Mouse (Mus musculus) forebrain, postnatal 0 days (tissue): Measurements from ENCODE around the gene Cadm3. TPM values are rescaled to one million over a fixed set of nuclear protein-coding genes. Genes with fewer than 3 reads are reported as not detected.

Source experiments
- ATAC-seq: fragments of 200-750 bp; cut with Nextera tagmentation; 2 replicates; pipeline ENCODE4 v1.8.0; 2017; ENCODE audit warnings: mild to moderate bottlenecking, moderate library complexity
- DNase-seq: peaks from one replicate; pipeline ENCODE4 v3.0.0-alpha.2; 2015
- H3K27ac ChIP-seq: fragments of 300-500 bp; sonication (generic); 2 replicates; pipeline ENCODE4 v1.5.1; 2014; ENCODE audit warnings: low read depth, mild to moderate bottlenecking, antibody characterized with exemption, low read length, moderate library complexity, mixed read lengths
- H3K27me3 ChIP-seq: fragments of 300-500 bp; sonication (generic); 2 replicates; pipeline ENCODE4 v1.6.1; 2014; ENCODE audit warnings: mild to moderate bottlenecking, low read length, mixed read lengths; ENCODE audit not compliant: insufficient read depth
- H3K36me3 ChIP-seq: fragments of 300-500 bp; sonication (generic); 2 replicates; pipeline ENCODE4 v1.6.1; 2014; ENCODE audit warnings: mild to moderate bottlenecking, moderate library complexity; ENCODE audit not compliant: insufficient read depth
- H3K4me1 ChIP-seq: fragments of 300-500 bp; sonication (generic); 2 replicates; pipeline ENCODE4 v1.6.1; 2014; ENCODE audit warnings: antibody characterized with exemption; ENCODE audit not compliant: insufficient read depth
- H3K4me2 ChIP-seq: fragments of 300-500 bp; sonication (generic); 2 replicates; pipeline ENCODE4 v1.6.1; 2014; ENCODE audit warnings: low read depth, mild to moderate bottlenecking, moderate library complexity
- H3K4me3 ChIP-seq: fragments of 300-500 bp; sonication (generic); 2 replicates; pipeline ENCODE4 v1.5.1; 2014; ENCODE audit warnings: low read depth, low read length, mixed read lengths
- H3K9ac ChIP-seq: fragments of 300-500 bp; sonication (generic); 2 replicates; pipeline ENCODE4 v1.6.1; 2014; ENCODE audit warnings: mild to moderate bottlenecking
- H3K9me3 ChIP-seq: fragments of 300-500 bp; sonication (generic); 2 replicates; pipeline ENCODE4 v1.6.1; 2016; ENCODE audit warnings: low read length
- CTCF ChIP-seq: sonication (generic); IDR thresholded peaks from 2 replicates; pipeline ENCODE4 v1.5.1; 2016; ENCODE audit warnings: antibody characterized with exemption, control low read depth, low read depth
- WGBS: fragments of 180-500 bp; shearing (Covaris S2); extraction: QIAGEN DNeasy Blood & Tissue Kit; methylation state at CpG from one replicate; pipeline ENCODE4 v1.1.7; 2014; 5-methylcytosine and 5-hydroxymethylcytosine counted together
- polyA plus RNA-seq: library from polyadenylated mRNA; unstranded; fragments of >200 nt; fragmentation: Nextera tagmentation; extraction: Ambion mirVana; gene quantifications from 2 replicates; pipeline ENCODE4 v1.2.1, GENCODE M21; 2015
- total RNA-seq: library from RNA; depleted of rRNA; stranded (reverse); fragments of >200 nt; gene quantifications from 2 replicates; pipeline ENCODE4 v1.2.3, GENCODE M21; 2014

Cadm3 gene
- total and polyA plus RNA-seq, 2 experiments from 2014 or later: 41.0 to 354 TPM

- WGBS: 2% methylated on average over 13 of the region's 13 CpGs
- TF ChIP-seq CTCF: peak; percentile 45
- ATAC-seq: peak; percentile 96
These were observed 22.5 kb upstream of the Cadm3 start for GRCm38 (mm10) chr1:173389901-173390401.

GRCm38 (mm10) chr1:173389431-173389830, 21.9 kb upstream of the Cadm3 start:
- H3K4me1 ChIP-seq: no peaks in the 10 kb centered on the region; the same call in none of the 2 replicates
- peak overlapping the region; percentile 96 for H3K27ac ChIP-seq
- peak; percentile 52 for ATAC-seq
- WGBS: 3% methylated on average over 3 of the region's 3 CpGs
- H3K9me3 ChIP-seq: no peaks in the 10 kb centered on the region
- H3K36me3 ChIP-seq: no peaks in the 10 kb centered on the region
- H3K4me3 ChIP-seq: peak overlapping the region; percentile 44
- H3K9ac ChIP-seq: peak overlapping the region; percentile 55
- TF ChIP-seq CTCF: no peak
- peak overlapping the region; percentile 50 for H3K4me2 ChIP-seq
- H3K27me3 ChIP-seq: no peaks in the 10 kb centered on the region
- DNase-seq: no peak

More at GRCm38 (mm10) chr1:173389901-173390401, 22.5 kb upstream of the Cadm3 start:
- H3K9me3 ChIP-seq: no peaks in the 10 kb centered on the region
- peak overlapping the region; percentile 44 for H3K4me3 ChIP-seq
- H3K4me1 ChIP-seq: no peaks in the 10 kb centered on the region; the same call in none of the 2 replicates
- peak; percentile 97 for DNase-seq
- no peaks in the 10 kb centered on the region for H3K27me3 ChIP-seq
- peak overlapping the region; percentile 96 for H3K27ac ChIP-seq
- peak overlapping the region; percentile 50 for H3K4me2 ChIP-seq
- peak overlapping the region; percentile 55 for H3K9ac ChIP-seq
- H3K36me3 ChIP-seq: no peaks in the 10 kb centered on the region

GRCm38 (mm10) chr1:173381436-173381835, 13.9 kb upstream of the Cadm3 start:
- no peak for TF ChIP-seq CTCF
- ATAC-seq: no peak
- 81% methylated on average over 6 of the region's 6 CpGs for WGBS

GRCm38 (mm10) chr1:173377380-173378112, 10.1 kb upstream of the Cadm3 start:
- Histone ChIP-seq H3K27me3 (no peaks in the 10 kb centered on the region), H3K4me1 (no peaks in the 10 kb centered on the region), H3K27ac (no peak overlapping the region), H3K9me3 (no peaks in the 10 kb centered on the region), H3K9ac (no peak overlapping the region), H3K4me2 (no peak overlapping the region), H3K36me3 (no peaks in the 10 kb centered on the region), H3K4me3 (no peak overlapping the region)
- 29% methylated on average over 13 of the region's 13 CpGs for WGBS
- ATAC-seq (peak; percentile 97), DNase-seq (peak; percentile 89)
- TF ChIP-seq CTCF: peak; percentile 99

More at GRCm38 (mm10) chr1:173381436-173381835, 13.9 kb upstream of the Cadm3 start:
- no peaks in the 10 kb centered on the region for H3K9me3 ChIP-seq
- H3K4me2 ChIP-seq: no peak overlapping the region
- no peak overlapping the region for H3K4me3 ChIP-seq
- H3K27ac ChIP-seq: no peak overlapping the region
- H3K36me3 ChIP-seq: no peaks in the 10 kb centered on the region
- H3K27me3 ChIP-seq: no peaks in the 10 kb centered on the region
- H3K4me1 ChIP-seq: no peaks in the 10 kb centered on the region
- no peak overlapping the region for H3K9ac ChIP-seq
- DNase-seq: no peak

GRCm38 (mm10) chr1:173374020-173374419, 6.5 kb upstream of the Cadm3 start:
- TF ChIP-seq CTCF: no peak
- WGBS: 89% methylated on average over 7 of the region's 7 CpGs
- Histone ChIP-seq H3K27ac (no peak overlapping the region), H3K4me3 (no peak overlapping the region), H3K36me3 (no peaks in the 10 kb centered on the region), H3K9me3 (no peaks in the 10 kb centered on the region), H3K27me3 (no peaks in the 10 kb centered on the region), H3K9ac (no peak overlapping the region), H3K4me2 (no peak overlapping the region), H3K4me1 (no peaks in the 10 kb centered on the region)
- DNase-seq: no peak
- no peak for ATAC-seq

GRCm38 (mm10) chr1:173371586-173371985, 4.1 kb upstream of the Cadm3 start:
- Histone ChIP-seq H3K9me3 (no peaks in the 10 kb centered on the region), H3K27me3 (no peaks in the 10 kb centered on the region), H3K36me3 (no peaks in the 10 kb centered on the region), H3K4me1 (0 out of 2 replicates have a peak, but pooled peaks cover 5% of the 10 kb centered on the region), H3K9ac (no peak overlapping the region), H3K4me3 (no peak overlapping the region), H3K27ac (no peak overlapping the region), H3K4me2 (no peak overlapping the region)
- 79% methylated on average over 6 of the region's 6 CpGs for WGBS
- DNase-seq (no peak), ATAC-seq (no peak)
- no peak for TF ChIP-seq CTCF

- 71% methylated on average over 6 of the region's 6 CpGs for WGBS
- Histone ChIP-seq H3K36me3 (no peaks in the 10 kb centered on the region), H3K27me3 (no peaks in the 10 kb centered on the region), H3K4me2 (no peak overlapping the region), H3K27ac (no peak overlapping the region), H3K9me3 (no peaks in the 10 kb centered on the region), H3K9ac (no peak overlapping the region), H3K4me3 (no peak overlapping the region), H3K4me1 (peaks cover 8% of the 10 kb centered on the region; the same call in 1 of the 2 replicates)
- DNase-seq (no peak), ATAC-seq (no peak)
- no peak for TF ChIP-seq CTCF
These were observed 3.0 kb upstream of the Cadm3 start for GRCm38 (mm10) chr1:173370456-173370855.
